Comparison of ENCODE assay signal across 13 mouse cellular contexts in genomic region chr1:75565616-75566015, GRCm38 (mm10). TPM values are rescaled to one million over a fixed set of nuclear protein-coding genes. Genes with fewer than 3 reads are reported as not detected.
DNase-seq lines count a peak whose midpoint lies in the region; ATAC-seq and TF ChIP-seq lines count a peak whose summit lies in the region.
"Had no signal": no experiment of that assay in that cellular context is flagged by ENCODE, and none has a peak within 500 bp of the region (broad histone marks: within the 10 kb centered on the region; RNA-seq: fewer than 3 reads in every experiment).

No protein-coding gene starts in this region.

- H3K27me3 ChIP-seq in forebrain, embryonic 15.5 days, result no peaks in the 10 kb centered on the region
- no peaks in the 10 kb centered on the region; the same call in 1 of the 2 replicates for H3K27me3 ChIP-seq in forebrain, embryonic 13.5 days
- H3K27me3 ChIP-seq in heart, embryonic 14.5 days (ENCODE audit: control insufficient read depth, insufficient read depth, low read length), result no peaks in the 10 kb centered on the region; the same call in none of the 2 replicates
- no peaks in the 10 kb centered on the region for H3K27me3 ChIP-seq in thymus, adult 2 months (ENCODE audit: control insufficient read depth, insufficient read depth, low read length)
- H3K27me3 ChIP-seq in hindbrain, embryonic 10.5 days (ENCODE audit: insufficient read depth, poor library complexity, severe bottlenecking), result peaks cover 2% of the 10 kb centered on the region; the same call in 1 of the 2 replicates
- H3K27me3 ChIP-seq: limb, embryonic 13.5 days had no signal

- H3K4me3 ChIP-seq in forebrain, embryonic 15.5 days, result no peak overlapping the region
- no peak overlapping the region for H3K4me3 ChIP-seq in forebrain, embryonic 13.5 days
- H3K4me3 ChIP-seq in heart, embryonic 14.5 days (ENCODE audit: control insufficient read depth in 1 of 2, insufficient read depth in 1 of 2, low read depth in 1 of 2, low read length in 2 of 2), result no peak overlapping the region
- no peak overlapping the region for H3K4me3 ChIP-seq in thymus, adult 2 months (ENCODE audit: control insufficient read depth, insufficient read depth, low read length)
- no peak overlapping the region for H3K4me3 ChIP-seq in hindbrain, embryonic 10.5 days
- H3K4me3 ChIP-seq: limb, embryonic 13.5 days had no signal

- TF ChIP-seq POLR2A in thymus, adult 2 months (IDR thresholded peaks at IDR 0.05; ENCODE audit: control insufficient read depth, extremely low read depth, insufficient read depth, low read length, poor library complexity), result no peak

- peak overlapping the region; percentile 5; the same call in 1 of the 2 replicates for H3K27ac ChIP-seq in forebrain, embryonic 15.5 days (replicated peaks)
- no peak overlapping the region for H3K27ac ChIP-seq in forebrain, embryonic 13.5 days
- peak overlapping the region; percentile 52 to 67; a peak in 3 of 4 replicates for H3K27ac ChIP-seq in heart, embryonic 14.5 days (replicated peaks in 1 of 2; ENCODE audit: control insufficient read depth in 1 of 2, insufficient read depth in 1 of 2, low read depth in 2 of 2, low read length in 2 of 2)
- H3K27ac ChIP-seq in thymus, adult 2 months (ENCODE audit: control insufficient read depth, insufficient read depth, low read length), result no peak overlapping the region
- no peak overlapping the region for H3K27ac ChIP-seq in hindbrain, embryonic 10.5 days
- H3K27ac ChIP-seq: hindbrain, postnatal 0 days; limb, embryonic 13.5 days; stomach, postnatal 0 days had no signal

- ATAC-seq in forebrain, embryonic 15.5 days (replicated peaks), result no peak
- ATAC-seq in forebrain, embryonic 13.5 days, result no peak
- no peak for ATAC-seq in heart, embryonic 14.5 days (ENCODE audit: insufficient number of reproducible peaks, insufficient read depth, low FRiP score, low read depth)
- ATAC-seq: hindbrain, postnatal 0 days had no signal

- DNase-seq in lung, postnatal 36 days, result peak; percentile 16
- DNase-seq in lung, adult 18-20 months, result no peak
- peak; percentile 31 for DNase-seq in thymus, adult 2 months
- DNase-seq in hindbrain, embryonic 10.5 days (ENCODE audit: low spot score), result no peak
- no peak for DNase-seq in kidney, adult 8-10 months
- DNase-seq: cerebellum, postnatal 25 days; lung, adult 2 months had no signal

- H3K4me2 ChIP-seq in forebrain, embryonic 15.5 days (replicated peaks), result no peak overlapping the region
- H3K4me2 ChIP-seq in forebrain, embryonic 13.5 days, result no peak overlapping the region
- H3K4me2 ChIP-seq in heart, embryonic 14.5 days (ENCODE audit: low read length), result 0 out of 2 replicates have a peak overlapping the region, but pooled peaks have one; percentile 8
- H3K4me2 ChIP-seq: limb, embryonic 13.5 days had no signal

- no peak overlapping the region for H3K9ac ChIP-seq in forebrain, embryonic 15.5 days (replicated peaks)
- H3K9ac ChIP-seq in forebrain, embryonic 13.5 days, result no peak overlapping the region
- no peak overlapping the region for H3K9ac ChIP-seq in heart, embryonic 14.5 days (ENCODE audit: low read length)
- H3K9ac ChIP-seq: limb, embryonic 13.5 days had no signal

- H3K36me3 ChIP-seq in forebrain, embryonic 15.5 days, result no peaks in the 10 kb centered on the region
- H3K36me3 ChIP-seq in forebrain, embryonic 13.5 days (ENCODE audit: poor library complexity, severe bottlenecking), result no peaks in the 10 kb centered on the region
- no peaks in the 10 kb centered on the region for H3K36me3 ChIP-seq in heart, embryonic 14.5 days (ENCODE audit: control insufficient read depth, insufficient read depth, low read length)
- no peaks in the 10 kb centered on the region for H3K36me3 ChIP-seq in thymus, adult 2 months (ENCODE audit: control insufficient read depth, insufficient read depth, low read length)
- no peaks in the 10 kb centered on the region for H3K36me3 ChIP-seq in hindbrain, embryonic 10.5 days
- H3K36me3 ChIP-seq: limb, embryonic 13.5 days had no signal

- TF ChIP-seq CTCF in thymus, adult 2 months (IDR thresholded peaks at IDR 0.05; ENCODE audit: borderline replicate concordance, control insufficient read depth, extremely low read depth, insufficient read depth, low read length, poor library complexity), result no peak

- no peaks in the 10 kb centered on the region for H3K9me3 ChIP-seq in forebrain, embryonic 15.5 days
- H3K9me3 ChIP-seq in forebrain, embryonic 13.5 days (replicated peaks), result no peaks in the 10 kb centered on the region; the same call in 1 of the 2 replicates
- peaks cover 6% of the 10 kb centered on the region; the same call in 1 of the 2 replicates for H3K9me3 ChIP-seq in heart, embryonic 14.5 days (ENCODE audit: control insufficient read depth, low read length)
- 0 out of 2 replicates have a peak, but pooled peaks cover 3% of the 10 kb centered on the region for H3K9me3 ChIP-seq in hindbrain, embryonic 10.5 days

- WGBS in forebrain, embryonic 15.5 days, result 58% methylated on average over 9 of the region's 9 CpGs
- 72% methylated on average over 9 of the region's 9 CpGs for WGBS in forebrain, embryonic 13.5 days
- WGBS in heart, embryonic 14.5 days, result 42% methylated on average over 9 of the region's 9 CpGs
- WGBS in thymus, adult 2 months, result 13% methylated on average over 9 of the region's 9 CpGs
- 80% methylated on average over 9 of the region's 9 CpGs for WGBS in hindbrain, embryonic 10.5 days

- H3K4me1 ChIP-seq in forebrain, embryonic 15.5 days, result peaks cover 15% of the 10 kb centered on the region
- H3K4me1 ChIP-seq in forebrain, embryonic 13.5 days, result peaks cover 8% of the 10 kb centered on the region; the same call in 1 of the 2 replicates
- peaks cover 17 to 31% of the 10 kb centered on the region in 2 experiments for H3K4me1 ChIP-seq in heart, embryonic 14.5 days (ENCODE audit: control insufficient read depth in 2 of 2, insufficient read depth in 2 of 2, low read length in 2 of 2)
- H3K4me1 ChIP-seq in thymus, adult 2 months (replicated peaks; ENCODE audit: control insufficient read depth, insufficient read depth, low read length), result peaks cover 3% of the 10 kb centered on the region
- 0 out of 2 replicates have a peak, but pooled peaks cover 3% of the 10 kb centered on the region for H3K4me1 ChIP-seq in hindbrain, embryonic 10.5 days (replicated peaks)
- H3K4me1 ChIP-seq: limb, embryonic 13.5 days had no signal

RNA-seq across cellular contexts. Expression of gene Slc4a3, which starts 19.6 kb away (rescaled TPM):
- polyA plus RNA-seq in forebrain, embryonic 15.5 days (2015; fragmentation: Nextera tagmentation; extraction: Ambion mirVana), result 35.2 and 35.9 TPM in 2 replicates
- polyA plus RNA-seq in forebrain, embryonic 13.5 days (2015; fragmentation: Nextera tagmentation; extraction: Ambion mirVana), result 20.9 and 25.3 TPM in 2 replicates
- polyA plus RNA-seq in heart, embryonic 14.5 days (2014; fragmentation: Nextera tagmentation; extraction: Ambion mirVana), result 20.8 and 24.2 TPM in 2 replicates
- 8.1 and 21.2 TPM in 2 replicates for polyA plus RNA-seq in thymus, adult 2 months (2012; rRNA removed)
- 13.2 and 19.8 TPM in 2 replicates for polyA plus RNA-seq in hindbrain, embryonic 10.5 days (2016; fragmentation: Nextera tagmentation; extraction: Ambion mirVana)

RNA-seq across cellular contexts. Expression of gene Stk11ip, which starts 44.3 kb away (rescaled TPM):
- 19.6 and 20.1 TPM in 2 replicates for polyA plus RNA-seq in forebrain, embryonic 15.5 days (2015; fragmentation: Nextera tagmentation; extraction: Ambion mirVana)
- 16.3 and 19.4 TPM in 2 replicates for polyA plus RNA-seq in forebrain, embryonic 13.5 days (2015; fragmentation: Nextera tagmentation; extraction: Ambion mirVana)
- 11.3 and 11.8 TPM in 2 replicates for polyA plus RNA-seq in heart, embryonic 14.5 days (2014; fragmentation: Nextera tagmentation; extraction: Ambion mirVana)
- 73.2 and 93.0 TPM in 2 replicates for polyA plus RNA-seq in thymus, adult 2 months (2012; rRNA removed)
- polyA plus RNA-seq in hindbrain, embryonic 10.5 days (2016; fragmentation: Nextera tagmentation; extraction: Ambion mirVana), result 29.6 and 30.0 TPM in 2 replicates

RNA-seq across cellular contexts. Expression of gene Inha, which starts 58.7 kb away (rescaled TPM):
- polyA plus RNA-seq in forebrain, embryonic 15.5 days (2015; fragmentation: Nextera tagmentation; extraction: Ambion mirVana), result 13.8 and 15.0 TPM in 2 replicates
- polyA plus RNA-seq in forebrain, embryonic 13.5 days (2015; fragmentation: Nextera tagmentation; extraction: Ambion mirVana), result 5.8 and 8.0 TPM in 2 replicates
- polyA plus RNA-seq in heart, embryonic 14.5 days (2014; fragmentation: Nextera tagmentation; extraction: Ambion mirVana), result 2.6 and 3.9 TPM in 2 replicates
- 9.6 and 19.9 TPM in 2 replicates for polyA plus RNA-seq in thymus, adult 2 months (2012; rRNA removed)
- polyA plus RNA-seq in hindbrain, embryonic 10.5 days (2016; fragmentation: Nextera tagmentation; extraction: Ambion mirVana), result 2.7 TPM in 2 replicates

RNA-seq across cellular contexts. Expression of gene Obsl1, which starts 59.4 kb away (rescaled TPM):
- polyA plus RNA-seq in forebrain, embryonic 15.5 days (2015; fragmentation: Nextera tagmentation; extraction: Ambion mirVana), result 21.7 and 21.9 TPM in 2 replicates
- 15.5 and 17.2 TPM in 2 replicates for polyA plus RNA-seq in forebrain, embryonic 13.5 days (2015; fragmentation: Nextera tagmentation; extraction: Ambion mirVana)
- 109 and 124 TPM in 2 replicates for polyA plus RNA-seq in heart, embryonic 14.5 days (2014; fragmentation: Nextera tagmentation; extraction: Ambion mirVana)
- polyA plus RNA-seq in thymus, adult 2 months (2012; rRNA removed), result 17.9 and 23.1 TPM in 2 replicates
- polyA plus RNA-seq in hindbrain, embryonic 10.5 days (2016; fragmentation: Nextera tagmentation; extraction: Ambion mirVana), result 37.9 and 44.2 TPM in 2 replicates

Comparison
In these comparisons a context has a peak if more than half of its experiments do, and no peak if none do; other contexts are left out.
1. H3K27ac ChIP-seq: peak in forebrain, embryonic 15.5 days (single experiment) and heart, embryonic 14.5 days (2 of 2); none in forebrain, embryonic 13.5 days (single experiment), thymus, adult 2 months (single experiment) and hindbrain, embryonic 10.5 days (single experiment).
2. DNase-seq: peak in lung, postnatal 36 days (single experiment) and thymus, adult 2 months (single experiment); none in lung, adult 18-20 months (0 of 2), hindbrain, embryonic 10.5 days (single experiment) and kidney, adult 8-10 months (0 of 2).